Mouse (Mus musculus) hindbrain, embryonic 16.5 days (tissue): ENCODE measurements at regions not wholly inside any gene's neighbourhood (a gene's known extent, or its start where the extent isn't known, plus 50 kb on each side); places are given as distances from the start of the nearest gene placed in this dataset.

Experiments used
- ATAC-seq: fragments of 200-750 bp; cut with Nextera tagmentation; 2 replicates; pipeline ENCODE4 v1.8.0; 2017; ENCODE audit warnings: moderate TSS enrichment, moderate library complexity
- H3K27ac ChIP-seq: fragments of 300-500 bp; sonication (generic); 2 replicates; pipeline ENCODE4 v1.5.1; 2014; ENCODE audit warnings: low read depth, mild to moderate bottlenecking, control low read depth, low read length, moderate library complexity
- H3K27me3 ChIP-seq: fragments of 300-500 bp; sonication (generic); replicated peaks from 2 replicates; pipeline ENCODE4 v1.6.1; 2014; ENCODE audit warnings: low read length; ENCODE audit not compliant: control insufficient read depth, insufficient read depth
- H3K36me3 ChIP-seq: fragments of 300-500 bp; sonication (generic); 2 replicates; pipeline ENCODE4 v1.6.1; 2014; ENCODE audit warnings: mild to moderate bottlenecking, low read length, moderate library complexity, mixed read lengths; ENCODE audit not compliant: control insufficient read depth, insufficient read depth
- H3K4me1 ChIP-seq: fragments of 300-500 bp; sonication (generic); 2 replicates; pipeline ENCODE4 v1.6.1; 2014; ENCODE audit warnings: low read depth, low read length; ENCODE audit not compliant: control insufficient read depth, insufficient read depth
- H3K4me2 ChIP-seq: fragments of 300-500 bp; sonication (generic); 2 replicates; pipeline ENCODE4 v1.6.1; 2014; ENCODE audit warnings: mild to moderate bottlenecking, low read length, control low read depth, moderate library complexity
- H3K4me3 ChIP-seq: fragments of 300-500 bp; sonication (generic); 2 replicates; pipeline ENCODE4 v1.5.1; 2014; ENCODE audit warnings: mild to moderate bottlenecking, low read length, control low read depth, moderate library complexity
- H3K9ac ChIP-seq: fragments of 300-500 bp; sonication (generic); 2 replicates; pipeline ENCODE4 v1.6.1; 2014; ENCODE audit warnings: low read depth, mild to moderate bottlenecking, control low read depth, low read length, moderate library complexity
- H3K9me3 ChIP-seq: fragments of 300-500 bp; sonication (generic); 2 replicates; pipeline ENCODE4 v1.6.1; 2014; ENCODE audit warnings: mild to moderate bottlenecking, low read length, moderate library complexity; ENCODE audit not compliant: control insufficient read depth
- WGBS: fragments of 180-500 bp; shearing (Covaris S2); extraction: QIAGEN DNeasy Blood & Tissue Kit; methylation state at CpG from one replicate; pipeline ENCODE4 v1.1.7; 2014; 5-methylcytosine and 5-hydroxymethylcytosine counted together

- Histone ChIP-seq H3K9me3 (no peaks in the 10 kb centered on the region), H3K4me3 (peak overlapping the region; percentile 58), H3K4me1 (peaks cover 36% of the 10 kb centered on the region), H3K36me3 (no peaks in the 10 kb centered on the region), H3K4me2 (peak overlapping the region; percentile 94), H3K9ac (peak overlapping the region; percentile 71), H3K27me3 (peaks cover 34% of the 10 kb centered on the region), H3K27ac (peak overlapping the region; percentile 66)
- ATAC-seq = peak; percentile 53
- WGBS = under 1% methylated on average over 41 of the region's 55 CpGs
Measured at GRCm38 (mm10) chr2:94241301-94242050, 83.7 kb upstream of the Hsd17b12 start.

DNA sequence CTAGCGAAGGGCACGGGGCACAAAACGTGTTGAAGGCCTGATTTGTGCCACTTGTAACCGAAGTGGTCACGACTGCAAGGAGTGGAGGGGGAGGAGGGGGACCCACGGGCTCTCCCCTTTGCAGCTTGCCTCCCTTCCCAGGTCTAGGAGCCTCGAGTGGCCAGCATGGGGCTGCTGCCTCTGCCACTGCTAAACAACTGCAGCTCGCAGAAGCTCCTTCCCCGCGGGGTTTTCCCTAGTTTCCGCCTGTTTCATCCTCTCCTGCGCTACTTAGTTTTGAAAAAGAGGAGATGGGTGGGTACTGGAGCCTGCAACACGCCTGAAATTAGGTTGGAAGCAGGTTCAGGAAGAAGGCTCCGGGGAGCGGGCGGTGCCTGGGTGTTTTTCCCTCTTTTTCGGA is 82.6 kb upstream of the Hsd17b12 start:
- Histone ChIP-seq H3K9ac (peak overlapping the region; percentile 1), H3K36me3 (no peaks in the 10 kb centered on the region), H3K27ac (no peak overlapping the region), H3K4me2 (peak overlapping the region; percentile 94), H3K4me3 (peak overlapping the region; percentile 58), H3K27me3 (peaks cover 35% of the 10 kb centered on the region), H3K9me3 (no peaks in the 10 kb centered on the region), H3K4me1 (peaks cover 36% of the 10 kb centered on the region)
- ATAC-seq = no peak
- 3% methylated on average over 17 of the region's 17 CpGs for WGBS

GRCm38 (mm10) chr2:94239573-94239972 is 81.8 kb upstream of the Hsd17b12 start:
- no peaks in the 10 kb centered on the region for H3K9me3 ChIP-seq
- no peak overlapping the region for H3K27ac ChIP-seq
- H3K9ac ChIP-seq = no peak overlapping the region; the same call in 1 of the 2 replicates
- H3K36me3 ChIP-seq = no peaks in the 10 kb centered on the region
- 15% methylated on average over 9 of the region's 9 CpGs for WGBS
- peak overlapping the region; percentile 42 for H3K4me2 ChIP-seq
- peaks cover 36% of the 10 kb centered on the region for H3K4me1 ChIP-seq
- no peak for ATAC-seq
- H3K27me3 ChIP-seq = peaks cover 35% of the 10 kb centered on the region
- peak overlapping the region; percentile 21 for H3K4me3 ChIP-seq

DNA sequence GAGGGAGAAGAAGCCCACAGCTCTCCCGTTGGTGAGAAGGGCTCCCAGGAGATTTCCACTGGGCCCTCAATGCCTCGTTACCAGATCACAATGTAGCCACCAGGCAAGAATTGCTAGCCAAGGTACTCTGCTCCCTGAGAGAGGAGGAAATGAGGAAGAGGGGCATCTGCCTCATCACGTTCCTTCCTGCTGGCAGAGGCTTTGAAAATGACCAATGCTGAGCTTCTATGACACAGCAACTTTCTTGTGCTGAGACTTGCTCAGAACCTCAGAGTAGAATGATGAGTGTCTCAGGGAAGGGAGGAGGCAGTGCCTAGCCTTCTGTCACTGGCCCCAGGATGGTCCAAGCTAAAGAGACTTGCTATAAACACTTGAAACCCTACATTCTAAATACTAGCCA is 78.7 kb upstream of the Hsd17b12 start:
- Histone ChIP-seq H3K27ac (no peak overlapping the region), H3K27me3 (peaks cover 20% of the 10 kb centered on the region), H3K9ac (no peak overlapping the region), H3K4me1 (peaks cover 15% of the 10 kb centered on the region), H3K9me3 (no peaks in the 10 kb centered on the region), H3K4me2 (no peak overlapping the region), H3K36me3 (no peaks in the 10 kb centered on the region), H3K4me3 (no peak overlapping the region)
- 55% methylated on average over 3 of the region's 3 CpGs for WGBS
- ATAC-seq = no peak

- Histone ChIP-seq H3K36me3 (no peaks in the 10 kb centered on the region), H3K9me3 (no peaks in the 10 kb centered on the region), H3K4me2 (no peak overlapping the region), H3K27me3 (peaks cover 8% of the 10 kb centered on the region), H3K27ac (no peak overlapping the region), H3K4me3 (no peak overlapping the region), H3K9ac (no peak overlapping the region), H3K4me1 (no peaks in the 10 kb centered on the region)
- 93% methylated on average over 7 of the region's 7 CpGs for WGBS
- no peak for ATAC-seq
Measured at GRCm38 (mm10) chr2:94233597-94233996, 75.8 kb upstream of the Hsd17b12 start.

DNA sequence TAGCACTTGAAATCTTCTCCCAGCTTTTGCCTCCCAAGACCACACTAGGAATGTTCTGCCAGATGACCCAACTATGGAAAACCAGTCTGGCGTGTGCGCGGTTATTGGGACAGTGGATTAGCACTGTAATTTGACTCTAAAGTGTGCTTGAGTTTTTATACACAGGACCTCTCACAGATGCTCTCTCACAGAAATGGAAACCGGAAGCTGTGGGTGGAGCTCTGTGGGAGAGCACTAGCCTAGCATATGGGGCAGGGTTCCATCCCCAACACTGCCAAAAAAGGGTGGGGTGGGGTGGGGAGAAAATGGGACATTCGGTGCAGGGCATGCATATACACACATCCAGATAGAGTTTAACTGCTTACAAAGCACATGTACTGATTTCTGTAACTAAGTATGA is 61.7 kb upstream of the Hsd17b12 start:
- Histone ChIP-seq H3K4me1 (no peaks in the 10 kb centered on the region), H3K9me3 (no peaks in the 10 kb centered on the region), H3K36me3 (no peaks in the 10 kb centered on the region), H3K4me2 (no peak overlapping the region), H3K27ac (no peak overlapping the region), H3K9ac (no peak overlapping the region), H3K4me3 (no peak overlapping the region), H3K27me3 (no peaks in the 10 kb centered on the region)
- ATAC-seq = no peak
- 84% methylated on average over 5 of the region's 5 CpGs for WGBS

GRCm38 (mm10) chr2:94217481-94217880 is 59.7 kb upstream of the Hsd17b12 start:
- Histone ChIP-seq H3K9ac (no peak overlapping the region), H3K9me3 (no peaks in the 10 kb centered on the region), H3K36me3 (no peaks in the 10 kb centered on the region), H3K4me3 (no peak overlapping the region), H3K27me3 (no peaks in the 10 kb centered on the region), H3K4me2 (no peak overlapping the region), H3K27ac (no peak overlapping the region), H3K4me1 (no peaks in the 10 kb centered on the region)
- ATAC-seq = no peak
- 91% methylated on average over 3 of the region's 3 CpGs for WGBS

DNA sequence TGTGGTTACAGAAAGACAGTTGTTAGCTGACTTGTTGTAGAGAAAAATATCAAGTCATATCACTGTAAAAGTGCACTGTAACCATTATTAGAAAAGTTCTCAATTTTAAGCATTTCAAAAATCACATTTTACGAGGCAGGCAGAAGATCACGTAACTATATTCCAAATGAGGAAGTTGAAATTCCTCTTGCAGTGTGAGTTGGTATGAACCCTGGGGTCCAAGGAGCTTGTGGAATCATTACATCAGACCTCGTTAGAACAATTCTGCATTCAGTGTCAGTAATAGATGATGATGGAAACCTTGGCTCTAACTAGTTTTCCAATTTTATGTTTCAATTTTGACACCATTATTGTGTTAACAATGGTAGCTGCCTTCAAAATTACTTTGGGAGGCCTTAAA is 57.7 kb upstream of the Hsd17b12 start:
- Histone ChIP-seq H3K9me3 (no peaks in the 10 kb centered on the region), H3K27ac (no peak overlapping the region), H3K36me3 (no peaks in the 10 kb centered on the region), H3K27me3 (no peaks in the 10 kb centered on the region), H3K4me1 (no peaks in the 10 kb centered on the region), H3K9ac (no peak overlapping the region), H3K4me2 (no peak overlapping the region), H3K4me3 (no peak overlapping the region)
- ATAC-seq = no peak
- WGBS = 86% methylated on average over 3 of the region's 3 CpGs
